Mouse (Mus musculus) midbrain, embryonic 14.5 days (tissue): ENCODE results near the gene Efna1. TPM values are rescaled to one million over a fixed set of nuclear protein-coding genes. Genes with fewer than 3 reads are reported as not detected.
A peak's percentile ranks its signal among the peaks of the same experiment; 100 is the strongest.

ENCODE experiments used
- ATAC-seq: fragments of 200-750 bp; cut with Nextera tagmentation; 2 replicates; pipeline ENCODE4 v1.8.0; 2017; ENCODE audit warnings: moderate number of reproducible peaks, moderate library complexity; ENCODE audit not compliant: low FRiP score, low TSS enrichment
- DNase-seq: peaks from one replicate; pipeline ENCODE4 v3.0.0-alpha.2; 2015
- H3K27ac ChIP-seq: fragments of 300-500 bp; sonication (generic); replicated peaks from 2 replicates; pipeline ENCODE4 v1.5.1; 2014; ENCODE audit warnings: mild to moderate bottlenecking, low read depth, low read length, moderate library complexity
- H3K27me3 ChIP-seq: fragments of 300-500 bp; sonication (generic); 2 replicates; pipeline ENCODE4 v1.6.1; 2014; ENCODE audit warnings: low read length, control low read depth, mixed read lengths; ENCODE audit not compliant: control insufficient read depth, insufficient read depth
- H3K36me3 ChIP-seq: fragments of 300-500 bp; sonication (generic); 2 replicates; pipeline ENCODE4 v1.6.1; 2014; ENCODE audit warnings: low read length, control low read depth; ENCODE audit not compliant: control insufficient read depth, insufficient read depth
- H3K4me1 ChIP-seq: fragments of 300-500 bp; sonication (generic); 2 replicates; pipeline ENCODE4 v1.6.1; 2014; ENCODE audit warnings: mild to moderate bottlenecking, antibody characterized with exemption, low read length, control low read depth; ENCODE audit not compliant: control insufficient read depth, insufficient read depth
- H3K4me2 ChIP-seq: fragments of 300-500 bp; sonication (generic); 2 replicates; pipeline ENCODE4 v1.6.1; 2014; ENCODE audit warnings: mild to moderate bottlenecking, low read length, moderate library complexity
- H3K4me3 ChIP-seq: fragments of 300-500 bp; sonication (generic); replicated peaks from 2 replicates; pipeline ENCODE4 v1.5.1; 2014; ENCODE audit warnings: low read depth, low read length
- H3K9ac ChIP-seq: fragments of 300-500 bp; sonication (generic); replicated peaks from 2 replicates; pipeline ENCODE4 v1.6.1; 2014; ENCODE audit warnings: mild to moderate bottlenecking, low read length, moderate library complexity
- H3K9me3 ChIP-seq: fragments of 300-500 bp; sonication (generic); 2 replicates; pipeline ENCODE4 v1.6.1; 2016; ENCODE audit warnings: low read length, control low read depth, mixed read lengths; ENCODE audit not compliant: control insufficient read depth
- WGBS: fragments of 180-500 bp; shearing (Covaris S2); extraction: QIAGEN DNeasy Blood & Tissue Kit; methylation state at CpG from one replicate; pipeline ENCODE4 v1.1.7; 2014; 5-methylcytosine and 5-hydroxymethylcytosine counted together
- polyA plus RNA-seq: library from polyadenylated mRNA; unstranded; fragments of >200 nt; fragmentation: Nextera tagmentation; extraction: Ambion mirVana; gene quantifications from 2 replicates; pipeline ENCODE4 v1.2.1, GENCODE M21; 2014

Efna1 gene
- polyA plus RNA-seq, 1 experiment from 2014 or later, result 8.7 TPM

DNA sequence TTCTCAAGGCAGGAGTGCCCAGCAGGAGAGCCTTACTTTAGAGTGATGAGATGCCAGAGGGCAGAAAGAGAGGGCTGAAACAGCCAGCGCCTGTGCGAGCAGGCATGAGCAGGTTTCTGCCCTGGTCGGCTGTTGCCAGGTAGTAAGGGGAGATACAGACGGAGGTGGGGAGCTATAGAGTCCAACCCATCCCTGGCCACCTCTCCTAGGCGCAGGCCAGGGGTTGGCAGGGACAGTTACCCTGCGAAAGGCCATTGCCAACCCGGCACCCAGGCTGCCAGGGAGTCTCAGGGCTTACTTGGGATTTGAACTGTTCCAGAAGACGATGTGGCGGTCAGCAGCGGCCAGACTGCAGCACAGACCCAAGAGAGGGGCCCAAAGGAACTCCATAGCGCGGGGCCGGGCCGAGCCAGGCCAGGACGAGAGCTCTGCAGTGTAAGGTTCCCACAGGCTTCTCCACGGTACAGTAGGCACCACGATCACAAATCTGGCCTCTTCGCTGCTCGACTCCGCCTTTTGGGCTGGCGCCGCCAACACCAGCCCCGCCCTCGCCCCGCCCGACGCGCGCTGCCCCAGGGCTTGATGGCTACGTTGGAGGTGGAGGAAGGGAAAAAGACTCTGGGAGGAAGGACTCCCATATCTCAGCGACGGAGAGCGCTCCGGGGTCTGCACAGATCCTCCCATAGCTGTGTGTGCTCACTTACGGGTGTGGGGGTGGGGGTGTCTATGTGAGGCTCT is 1.6 kb downstream of the Efna1 start:
- no peaks in the 10 kb centered on the region for H3K36me3 ChIP-seq
- H3K27ac ChIP-seq, result no peak overlapping the region
- peak overlapping the region; percentile 43; the same call in 1 of the 2 replicates for H3K9ac ChIP-seq
- WGBS, result 4% methylated on average over 35 of the region's 35 CpGs
- peak overlapping the region; percentile 44 for H3K4me3 ChIP-seq
- DNase-seq, result peak; percentile 83
- peak; percentile 56 for ATAC-seq
- H3K4me1 ChIP-seq, result peaks cover 21% of the 10 kb centered on the region; the same call in 1 of the 2 replicates
- peak overlapping the region; percentile 93 for H3K4me2 ChIP-seq
- H3K9me3 ChIP-seq, result no peaks in the 10 kb centered on the region
- H3K27me3 ChIP-seq, result peaks cover 29% of the 10 kb centered on the region

DNA sequence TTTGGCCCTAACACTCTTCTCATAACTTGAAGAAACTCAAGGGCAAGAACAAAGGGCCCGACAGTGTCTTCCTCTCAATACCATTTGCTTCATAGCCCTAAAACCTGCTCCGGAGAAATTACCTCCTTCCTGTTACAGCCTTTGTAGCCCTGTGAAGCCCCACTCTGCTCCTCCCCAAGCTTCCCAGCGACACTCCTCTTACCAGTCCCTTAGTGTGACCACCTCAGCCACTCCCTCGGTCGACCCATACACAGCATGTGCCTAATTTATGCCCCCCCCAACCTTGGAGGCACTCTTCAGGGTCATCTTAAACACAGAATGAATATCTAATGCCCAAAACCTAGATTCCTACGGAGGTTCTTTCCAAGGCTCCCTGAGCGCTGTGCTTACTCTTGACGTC is 2.3 kb downstream of the Efna1 start:
- Histone ChIP-seq H3K27ac (no peak overlapping the region), H3K27me3 (peaks cover 29% of the 10 kb centered on the region), H3K36me3 (no peaks in the 10 kb centered on the region), H3K9ac (no peak overlapping the region; the same call in 1 of the 2 replicates), H3K9me3 (no peaks in the 10 kb centered on the region), H3K4me2 (peak overlapping the region; percentile 93), H3K4me3 (peak overlapping the region; percentile 44), H3K4me1 (peaks cover 21% of the 10 kb centered on the region; the same call in 1 of the 2 replicates)
- ATAC-seq, result no peak
- DNase-seq, result no peak
- 30% methylated on average over 8 of the region's 8 CpGs for WGBS

DNA sequence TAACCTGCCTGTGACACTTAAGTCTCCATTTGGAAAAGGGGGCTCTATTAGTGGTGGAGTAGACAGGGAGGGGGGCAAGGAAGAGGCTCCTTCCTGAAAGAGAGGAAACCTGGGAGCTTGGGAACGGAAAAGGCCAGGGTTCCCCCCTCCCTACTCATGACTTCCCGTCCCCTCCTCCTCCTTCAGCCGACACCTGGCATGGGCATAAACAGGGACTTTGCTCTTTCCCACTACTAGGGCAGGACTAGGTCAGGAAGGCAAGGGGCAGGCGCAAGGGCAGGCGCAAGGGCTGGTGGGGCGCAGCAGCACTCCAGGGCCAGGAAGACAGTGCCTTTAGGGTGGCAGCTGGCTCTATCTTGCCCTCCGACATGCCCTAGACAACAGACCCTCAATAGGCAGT is 2.8 kb downstream of the Efna1 start:
- DNase-seq, result no peak
- 79% methylated on average over 7 of the region's 7 CpGs for WGBS
- Histone ChIP-seq H3K9ac (no peak overlapping the region), H3K4me1 (peaks cover 21% of the 10 kb centered on the region; the same call in 1 of the 2 replicates), H3K4me2 (no peak overlapping the region), H3K27me3 (peaks cover 29% of the 10 kb centered on the region), H3K4me3 (no peak overlapping the region), H3K36me3 (no peaks in the 10 kb centered on the region), H3K27ac (no peak overlapping the region), H3K9me3 (no peaks in the 10 kb centered on the region)
- no peak for ATAC-seq

DNA sequence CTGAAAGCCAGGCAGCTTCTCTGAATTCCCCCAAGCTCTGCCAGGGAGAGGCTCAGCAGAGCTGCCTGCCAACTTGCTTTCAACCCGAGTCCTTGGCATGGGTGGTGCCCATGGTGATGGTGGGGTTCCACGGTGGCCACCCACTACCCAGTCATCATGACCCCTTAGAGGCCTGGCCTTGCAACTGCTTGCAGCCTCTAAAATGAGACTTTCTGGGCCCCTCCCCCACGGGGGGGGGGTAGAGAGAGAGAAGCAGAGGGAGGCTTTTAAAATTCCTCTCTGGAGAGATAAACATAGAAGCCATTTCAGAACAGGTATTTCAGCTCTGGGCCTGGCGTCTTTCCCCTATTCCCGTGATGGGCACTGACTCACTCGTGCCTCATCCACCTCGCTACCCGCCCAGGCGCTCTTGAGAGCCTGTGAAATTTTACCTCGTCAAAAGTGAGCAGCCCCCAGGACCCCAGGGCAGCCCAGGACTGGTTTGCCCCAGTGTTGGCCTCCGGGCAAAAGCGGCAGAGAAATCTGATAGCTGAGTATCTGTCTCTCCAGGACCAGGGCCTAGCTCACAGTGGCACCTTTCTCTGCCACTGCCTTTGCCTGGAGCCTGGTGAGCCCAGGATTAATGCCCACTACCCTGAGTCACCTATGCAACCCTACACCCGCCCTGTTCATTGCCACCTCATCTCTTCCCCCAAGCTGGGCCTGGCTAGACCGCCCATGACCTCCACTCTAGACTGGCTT is 3.5 kb downstream of the Efna1 start:
- H3K4me1 ChIP-seq, result peaks cover 21% of the 10 kb centered on the region; the same call in 1 of the 2 replicates
- H3K9ac ChIP-seq, result no peak overlapping the region
- 61% methylated on average over 14 of the region's 14 CpGs for WGBS
- no peaks in the 10 kb centered on the region for H3K36me3 ChIP-seq
- H3K27ac ChIP-seq, result 0 out of 2 replicates have a peak overlapping the region, but pooled peaks have one; percentile 20
- H3K9me3 ChIP-seq, result no peaks in the 10 kb centered on the region
- ATAC-seq (no peak), DNase-seq (no peak)
- H3K27me3 ChIP-seq, result peaks cover 29% of the 10 kb centered on the region
- peak overlapping the region; percentile 12 for H3K4me2 ChIP-seq
- H3K4me3 ChIP-seq, result no peak overlapping the region

DNA sequence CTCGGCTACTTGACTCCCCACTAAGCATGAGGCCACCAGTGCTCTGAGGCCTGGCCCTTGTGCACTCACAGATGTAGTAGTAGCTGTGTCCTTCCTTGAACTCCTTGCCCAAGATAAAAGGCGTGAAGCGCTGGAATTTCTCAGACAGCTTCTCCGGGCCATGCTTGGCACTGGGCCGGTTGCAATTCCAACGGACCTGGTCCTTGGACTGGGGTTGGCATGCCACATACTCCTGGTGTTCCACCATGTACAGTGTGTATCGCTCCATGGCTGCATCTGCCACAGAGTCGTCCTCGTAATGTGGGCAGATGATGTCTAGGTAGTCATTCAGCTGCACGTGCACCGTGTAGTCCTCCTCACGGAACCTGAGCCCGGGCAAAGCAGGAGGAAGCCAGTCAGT is 4.9 kb downstream of the Efna1 start:
- no peak overlapping the region for H3K4me2 ChIP-seq
- no peaks in the 10 kb centered on the region for H3K9me3 ChIP-seq
- H3K4me1 ChIP-seq, result peaks cover 15% of the 10 kb centered on the region; the same call in 1 of the 2 replicates
- H3K36me3 ChIP-seq, result no peaks in the 10 kb centered on the region
- no peak overlapping the region for H3K27ac ChIP-seq
- no peak overlapping the region for H3K4me3 ChIP-seq
- 91% methylated on average over 13 of the region's 13 CpGs for WGBS
- ATAC-seq, result no peak
- no peak overlapping the region for H3K9ac ChIP-seq
- peaks cover 22% of the 10 kb centered on the region for H3K27me3 ChIP-seq
- DNase-seq, result no peak

DNA sequence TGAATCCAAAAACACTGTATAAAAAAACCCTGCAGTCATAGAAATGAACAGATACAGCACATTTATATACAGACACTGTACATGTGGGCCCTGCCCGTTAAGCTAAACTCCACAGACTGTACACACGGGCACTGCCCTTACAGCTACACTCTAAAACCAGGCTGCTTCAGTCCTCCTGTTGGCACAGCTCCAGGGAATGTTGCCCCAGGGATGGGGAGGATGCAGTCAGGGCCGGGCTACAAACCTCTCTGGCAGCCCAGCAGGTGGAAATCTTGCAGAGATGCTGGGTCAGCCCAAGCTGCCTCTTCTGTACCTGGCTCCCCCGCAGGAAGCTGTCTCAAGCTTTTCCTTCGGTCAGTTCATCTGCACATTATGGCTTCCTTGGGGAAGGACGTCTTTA is 9.2 kb downstream of the Efna1 start:
- DNase-seq (peak; percentile 17), ATAC-seq (no peak)
- 63% methylated on average over 6 of the region's 6 CpGs for WGBS
- peaks cover 17% of the 10 kb centered on the region for H3K4me1 ChIP-seq
- no peak overlapping the region for H3K4me2 ChIP-seq
- no peak overlapping the region for H3K27ac ChIP-seq
- no peaks in the 10 kb centered on the region for H3K9me3 ChIP-seq
- no peak overlapping the region for H3K4me3 ChIP-seq
- no peaks in the 10 kb centered on the region for H3K27me3 ChIP-seq
- H3K36me3 ChIP-seq, result 0 out of 2 replicates have a peak, but pooled peaks cover 4% of the 10 kb centered on the region
- 0 out of 2 replicates have a peak overlapping the region, but pooled peaks have one; percentile 20 for H3K9ac ChIP-seq

DNA sequence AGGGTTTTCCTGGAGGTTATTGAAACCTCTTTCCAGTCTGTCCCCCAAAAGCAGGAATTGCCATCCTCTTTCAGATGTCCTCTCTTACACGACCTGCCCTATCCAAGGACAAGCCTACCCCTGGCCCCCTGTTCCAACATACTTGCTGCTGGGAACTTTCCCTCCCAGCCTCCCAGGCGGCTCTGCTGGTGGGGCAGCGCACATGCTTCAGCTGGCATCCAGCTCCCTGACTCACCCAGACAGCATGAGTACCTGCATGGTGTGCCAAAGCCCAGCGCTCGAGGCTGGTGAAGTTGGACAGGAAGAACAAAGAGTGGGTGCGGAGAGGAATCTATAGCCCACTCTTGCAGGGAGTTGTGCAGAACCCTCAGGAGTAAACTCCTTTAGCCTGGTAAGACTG is 10.1 kb downstream of the Efna1 start:
- no peaks in the 10 kb centered on the region for H3K27me3 ChIP-seq
- H3K4me1 ChIP-seq, result peaks cover 17% of the 10 kb centered on the region
- H3K9me3 ChIP-seq, result no peaks in the 10 kb centered on the region
- 0 out of 2 replicates have a peak, but pooled peaks cover 4% of the 10 kb centered on the region for H3K36me3 ChIP-seq
- peak overlapping the region; percentile 68 for H3K4me2 ChIP-seq
- WGBS, result 73% methylated on average over 6 of the region's 6 CpGs
- H3K9ac ChIP-seq, result peak overlapping the region; percentile 53; the same call in 1 of the 2 replicates
- no peak for ATAC-seq
- H3K27ac ChIP-seq, result no peak overlapping the region
- H3K4me3 ChIP-seq, result peak overlapping the region; percentile 39
- no peak for DNase-seq

DNA sequence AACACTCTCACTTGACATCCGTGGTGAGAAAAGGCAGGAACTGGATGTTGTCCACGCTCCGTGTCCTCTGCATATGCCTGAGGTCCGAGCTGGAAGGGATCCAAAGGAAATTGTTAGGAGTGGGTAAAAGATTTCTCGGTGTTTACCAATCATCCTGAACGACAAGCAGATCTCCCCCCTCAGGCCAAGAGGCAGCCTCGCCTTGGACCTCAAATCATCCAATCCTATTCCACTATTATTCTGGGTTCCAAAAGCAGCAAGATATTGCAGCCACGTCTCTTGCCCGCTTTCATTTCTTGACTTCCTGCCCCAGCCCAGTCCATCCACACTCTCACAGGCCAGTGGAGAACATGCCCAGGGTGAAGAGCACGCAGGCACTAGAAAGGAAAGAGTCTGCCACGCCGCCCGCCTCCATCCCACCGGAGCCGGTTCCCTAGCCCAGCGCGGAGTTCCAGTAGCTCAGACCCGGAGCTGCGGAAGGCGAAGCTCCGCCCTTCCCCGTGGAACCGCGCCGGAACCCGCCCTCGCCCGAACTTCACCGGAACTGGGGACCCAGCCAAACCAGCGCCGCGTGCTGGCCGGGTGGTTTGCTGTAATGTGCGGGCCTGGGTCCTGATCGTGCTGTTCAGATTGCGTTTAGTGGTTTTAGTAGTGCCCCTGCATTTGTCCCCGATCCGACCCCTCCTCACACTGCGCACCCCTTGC is 10.7 kb downstream of the Efna1 start, which contains the start of gene Slc50a1:
Slc50a1 (minus strand) TSS at position 520 of the 705 bp plus-strand sequence.
- Histone ChIP-seq H3K9me3 (no peaks in the 10 kb centered on the region), H3K4me3 (peak within 1 kb of the TSS; percentile 39), H3K4me2 (peak within 1 kb of the TSS; percentile 68), H3K36me3 (0 out of 2 replicates have a peak, but pooled peaks cover 4% of the 10 kb centered on the region), H3K4me1 (peaks cover 17% of the 10 kb centered on the region), H3K27me3 (no peaks in the 10 kb centered on the region), H3K9ac (peak within 1 kb of the TSS; percentile 53), H3K27ac (peak within 1 kb of the TSS; percentile 56)
- peak; percentile 59; the same call in 1 of the 2 replicates for ATAC-seq
- WGBS, result 3% methylated on average over 39 of the region's 39 CpGs
- DNase-seq, result peak; percentile 84
